Mouse (Mus musculus) kidney, embryonic 14.5 days (tissue): ENCODE data around the gene 1700023F06Rik. TPM values are rescaled to one million over a fixed set of nuclear protein-coding genes. Genes with fewer than 3 reads are reported as not detected.

Source experiments
- ATAC-seq: fragments of 200-750 bp; cut with Nextera tagmentation; 2 replicates; pipeline ENCODE4 v1.8.0; 2017; ENCODE audit warnings: moderate number of reproducible peaks, mild to moderate bottlenecking, moderate TSS enrichment, moderate library complexity; ENCODE audit not compliant: low FRiP score, low TSS enrichment
- H3K27ac ChIP-seq: fragments of 300-500 bp; sonication (generic); 2 replicates; pipeline ENCODE4 v1.5.1; 2014; ENCODE audit warnings: low read depth, mild to moderate bottlenecking, low read length, moderate library complexity, mixed read lengths
- H3K27me3 ChIP-seq: fragments of 300-500 bp; sonication (generic); 2 replicates; pipeline ENCODE4 v1.6.1; 2014; ENCODE audit warnings: mild to moderate bottlenecking, low read length; ENCODE audit not compliant: control insufficient read depth, insufficient read depth
- H3K36me3 ChIP-seq: fragments of 300-500 bp; sonication (generic); 2 replicates; pipeline ENCODE4 v1.6.1; 2014; ENCODE audit warnings: low read length, mixed read lengths; ENCODE audit not compliant: control insufficient read depth, insufficient read depth
- H3K4me1 ChIP-seq: fragments of 300-500 bp; sonication (generic); 2 replicates; pipeline ENCODE4 v1.6.1; 2014; ENCODE audit warnings: low read length, mixed read lengths; ENCODE audit not compliant: control insufficient read depth, insufficient read depth
- H3K4me2 ChIP-seq: fragments of 300-500 bp; sonication (generic); replicated peaks from 2 replicates; pipeline ENCODE4 v1.6.1; 2014; ENCODE audit warnings: low read depth, mild to moderate bottlenecking, low read length
- H3K4me3 ChIP-seq: fragments of 300-500 bp; sonication (generic); 2 replicates; pipeline ENCODE4 v1.5.1; 2014; ENCODE audit warnings: mild to moderate bottlenecking, low read length
- H3K9ac ChIP-seq: fragments of 300-500 bp; sonication (generic); 2 replicates; pipeline ENCODE4 v1.6.1; 2014; ENCODE audit warnings: low read depth, mild to moderate bottlenecking, low read length, moderate library complexity
- H3K9me3 ChIP-seq: fragments of 300-500 bp; sonication (generic); 2 replicates; pipeline ENCODE4 v1.6.1; 2016; ENCODE audit warnings: low read length; ENCODE audit not compliant: control insufficient read depth
- WGBS: fragments of 180-500 bp; shearing (Covaris S2); extraction: QIAGEN DNeasy Blood & Tissue Kit; methylation state at CpG from one replicate; pipeline ENCODE4 v1.1.7; 2014; 5-methylcytosine and 5-hydroxymethylcytosine counted together
- polyA plus RNA-seq: library from polyadenylated mRNA; unstranded; fragments of >200 nt; fragmentation: Nextera tagmentation; extraction: Ambion mirVana; gene quantifications from 2 replicates; pipeline ENCODE4 v1.2.1, GENCODE M21; 2014

Gene 1700023F06Rik
- polyA plus RNA-seq, 1 experiment from 2014 or later: 0.26 TPM

DNA sequence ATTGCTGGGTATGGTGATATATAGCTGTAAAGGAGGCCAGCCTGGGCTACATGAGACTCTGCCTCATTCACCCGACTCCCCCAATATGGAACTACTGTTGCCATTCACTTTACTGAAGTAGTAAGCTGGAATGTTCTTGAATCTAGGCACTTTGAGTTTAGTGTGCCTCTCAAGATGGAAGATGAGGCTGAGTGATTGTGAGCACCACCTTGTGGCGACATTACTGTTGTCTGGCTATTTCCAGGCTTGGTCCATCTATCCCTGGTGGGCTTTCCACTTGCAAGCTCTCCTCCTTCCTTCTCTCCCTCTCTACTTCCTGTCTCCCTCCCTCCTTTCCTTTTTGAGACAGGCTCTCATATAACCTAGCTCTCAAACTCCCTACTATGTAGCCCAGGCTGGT is 23.5 kb downstream of the 1700023F06Rik start:
- Histone ChIP-seq H3K4me3 (no peak overlapping the region), H3K9ac (no peak overlapping the region), H3K27me3 (no peaks in the 10 kb centered on the region), H3K36me3 (no peaks in the 10 kb centered on the region), H3K4me1 (no peaks in the 10 kb centered on the region), H3K27ac (no peak overlapping the region), H3K9me3 (no peaks in the 10 kb centered on the region), H3K4me2 (no peak overlapping the region)
- WGBS: 32% methylated on average over 2 of the region's 2 CpGs
- ATAC-seq: no peak

DNA sequence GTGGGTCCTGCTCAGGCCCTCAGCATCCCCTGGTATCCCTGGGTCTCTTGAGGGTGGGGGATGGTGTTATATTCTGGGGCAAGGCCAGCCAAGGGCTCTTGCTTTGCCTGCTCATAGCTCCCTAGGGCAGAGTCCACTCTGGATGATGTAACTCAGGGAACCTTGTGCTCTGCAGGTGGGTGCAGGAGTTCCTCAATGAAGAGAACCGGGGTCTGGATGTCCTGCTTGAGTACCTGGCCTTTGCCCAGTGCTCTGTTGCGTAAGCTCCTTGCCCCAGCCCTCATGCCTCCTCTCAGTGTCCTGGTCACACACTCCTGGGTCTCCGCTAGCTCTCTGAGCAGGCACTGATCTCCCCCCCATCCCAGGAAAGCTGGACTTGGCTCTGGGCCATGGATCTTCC is 26.4 kb downstream of the 1700023F06Rik start:
- H3K36me3 ChIP-seq: no peaks in the 10 kb centered on the region
- H3K27ac ChIP-seq: no peak overlapping the region
- no peaks in the 10 kb centered on the region for H3K9me3 ChIP-seq
- H3K4me2 ChIP-seq: no peak overlapping the region
- no peak; the same call in 1 of the 2 replicates for ATAC-seq
- H3K9ac ChIP-seq: no peak overlapping the region
- 90% methylated on average over 3 of the region's 3 CpGs for WGBS
- no peaks in the 10 kb centered on the region for H3K27me3 ChIP-seq
- H3K4me3 ChIP-seq: no peak overlapping the region
- no peaks in the 10 kb centered on the region for H3K4me1 ChIP-seq

DNA sequence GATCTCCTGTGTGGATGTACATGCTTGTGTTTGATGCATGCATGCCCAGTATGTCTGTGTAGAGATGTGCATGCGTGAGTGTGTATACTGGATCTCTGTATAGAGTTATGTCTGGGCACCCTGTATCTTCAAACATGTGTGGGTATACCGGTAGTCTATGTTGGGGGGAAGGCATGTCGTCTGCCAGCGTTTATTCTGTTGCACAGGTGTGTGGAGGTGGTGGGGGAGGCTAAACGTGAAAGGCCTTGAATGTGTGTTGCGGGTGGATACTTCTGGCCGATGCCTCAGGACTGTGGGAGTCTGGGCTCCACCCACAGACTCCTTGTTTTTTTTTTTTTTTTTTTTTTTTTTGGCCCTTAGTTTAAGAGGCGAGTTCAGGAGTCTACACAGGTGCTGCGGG is 27.0 kb downstream of the 1700023F06Rik start:
- 69% methylated on average over 9 of the region's 9 CpGs for WGBS
- no peak for ATAC-seq
- no peak overlapping the region for H3K4me3 ChIP-seq
- H3K9me3 ChIP-seq: no peaks in the 10 kb centered on the region
- no peaks in the 10 kb centered on the region for H3K36me3 ChIP-seq
- no peak overlapping the region for H3K27ac ChIP-seq
- no peaks in the 10 kb centered on the region for H3K4me1 ChIP-seq
- H3K9ac ChIP-seq: no peak overlapping the region
- H3K27me3 ChIP-seq: no peaks in the 10 kb centered on the region
- no peak overlapping the region for H3K4me2 ChIP-seq

DNA sequence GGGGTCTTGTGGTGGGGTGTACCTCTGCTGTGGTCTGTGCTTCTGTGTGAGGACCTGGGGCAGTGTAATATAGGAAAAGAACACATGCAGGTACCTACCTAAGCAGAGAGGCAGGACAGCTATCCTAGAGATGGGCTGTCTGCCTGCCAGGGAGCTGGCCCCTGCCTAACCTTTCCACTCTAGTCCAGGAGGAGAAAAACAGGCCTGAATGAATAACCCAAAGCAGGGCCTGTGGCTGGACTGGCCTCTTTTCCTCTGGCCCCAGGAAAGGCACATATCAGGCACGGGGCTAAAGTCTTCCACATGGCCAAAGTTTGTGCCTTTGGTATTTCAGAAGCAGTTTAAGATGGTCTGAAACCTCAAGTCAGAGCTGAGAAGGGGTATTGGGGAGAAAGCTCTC is 27.9 kb downstream of the 1700023F06Rik start:
- Histone ChIP-seq H3K27ac (no peak overlapping the region), H3K4me1 (peaks cover 6% of the 10 kb centered on the region), H3K9me3 (no peaks in the 10 kb centered on the region), H3K4me3 (no peak overlapping the region), H3K27me3 (no peaks in the 10 kb centered on the region), H3K4me2 (no peak overlapping the region), H3K9ac (no peak overlapping the region), H3K36me3 (no peaks in the 10 kb centered on the region)
- ATAC-seq: no peak
- WGBS: 70% methylated on average over 1 of the region's 1 CpGs

DNA sequence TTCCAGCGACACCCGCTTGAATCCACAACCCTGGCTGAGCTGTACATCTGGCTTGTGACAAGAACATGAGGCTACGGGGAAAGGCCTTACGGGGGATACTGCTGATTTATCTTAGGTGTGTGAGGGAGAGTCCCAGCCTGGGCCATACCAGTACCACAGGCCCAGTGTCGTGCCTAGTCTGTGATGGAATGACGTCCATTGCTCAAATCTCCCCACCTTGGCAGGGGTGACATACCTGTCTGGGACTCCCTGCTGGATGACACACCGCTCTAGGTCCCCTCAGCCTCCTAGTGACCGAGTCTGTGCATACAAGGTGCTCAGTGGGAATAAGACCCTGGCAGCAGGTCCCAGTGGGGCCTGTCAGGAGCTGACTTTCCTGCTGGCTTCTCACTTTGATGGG is 29.6 kb downstream of the 1700023F06Rik start:
- H3K4me2 ChIP-seq: no peak overlapping the region
- WGBS: 85% methylated on average over 8 of the region's 8 CpGs
- no peaks in the 10 kb centered on the region for H3K9me3 ChIP-seq
- H3K36me3 ChIP-seq: no peaks in the 10 kb centered on the region
- H3K9ac ChIP-seq: no peak overlapping the region
- no peak overlapping the region for H3K27ac ChIP-seq
- H3K4me3 ChIP-seq: no peak overlapping the region
- H3K27me3 ChIP-seq: no peaks in the 10 kb centered on the region
- H3K4me1 ChIP-seq: peaks cover 10% of the 10 kb centered on the region
- no peak for ATAC-seq

DNA sequence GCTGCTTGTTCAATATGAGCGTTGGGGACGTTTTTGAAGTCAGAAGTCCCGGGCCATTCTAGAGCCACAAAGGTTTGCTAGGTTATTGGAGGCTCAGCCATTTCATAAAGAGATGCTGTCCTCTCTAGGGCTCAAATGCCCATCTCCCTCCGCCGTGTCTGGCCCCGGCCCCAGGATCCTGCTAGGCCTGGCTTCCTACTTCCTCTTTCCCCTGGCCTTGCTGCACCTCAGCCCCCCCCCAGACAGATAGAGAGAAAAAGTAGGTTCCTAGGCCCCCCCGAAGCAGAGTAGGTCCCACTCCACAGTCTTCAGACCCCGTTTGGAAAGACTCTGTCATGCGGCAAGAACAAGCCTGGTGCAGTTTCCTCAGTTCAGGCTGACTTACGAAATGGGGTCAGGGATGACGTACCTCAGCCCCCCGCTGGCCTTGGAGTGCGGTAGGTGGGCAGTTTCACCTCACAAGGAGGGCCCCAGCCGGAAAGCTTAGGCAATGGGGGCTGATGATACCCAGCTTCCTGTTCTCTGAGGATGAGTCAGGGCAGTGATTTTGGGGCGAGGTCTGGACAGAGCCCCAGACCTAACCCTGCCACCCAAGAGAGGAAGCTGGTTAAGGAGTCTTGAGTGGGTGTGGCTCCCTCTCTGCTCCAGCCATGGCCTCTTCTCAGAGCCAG is 30.4 kb downstream of the 1700023F06Rik start:
- Histone ChIP-seq H3K4me3 (no peak overlapping the region), H3K36me3 (no peaks in the 10 kb centered on the region), H3K9ac (no peak overlapping the region), H3K9me3 (no peaks in the 10 kb centered on the region), H3K27ac (no peak overlapping the region), H3K4me2 (no peak overlapping the region), H3K4me1 (peaks cover 10% of the 10 kb centered on the region), H3K27me3 (no peaks in the 10 kb centered on the region; the same call in 1 of the 2 replicates)
- WGBS: 86% methylated on average over 15 of the region's 15 CpGs
- no peak for ATAC-seq

DNA sequence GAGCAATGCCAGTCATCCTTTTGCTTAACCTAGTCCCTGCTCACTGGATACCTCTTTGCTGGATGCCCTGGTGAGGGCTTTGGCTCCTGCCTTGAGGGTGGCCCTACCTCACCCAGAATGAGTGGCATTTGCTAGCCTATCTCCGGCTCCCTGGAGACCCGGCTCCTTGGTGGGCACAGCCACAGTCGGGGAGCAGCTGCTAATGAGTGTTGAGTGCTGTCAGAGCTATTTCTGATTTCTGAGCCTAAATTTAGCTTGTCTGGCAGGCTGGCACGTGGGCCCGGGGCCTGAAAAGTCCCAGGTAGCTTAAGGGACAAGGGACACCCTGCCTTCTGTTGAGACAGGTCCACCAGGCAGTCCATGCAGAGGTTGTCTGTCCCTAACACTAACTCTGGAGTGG is 31.1 kb downstream of the 1700023F06Rik start:
- 84% methylated on average over 5 of the region's 5 CpGs for WGBS

DNA sequence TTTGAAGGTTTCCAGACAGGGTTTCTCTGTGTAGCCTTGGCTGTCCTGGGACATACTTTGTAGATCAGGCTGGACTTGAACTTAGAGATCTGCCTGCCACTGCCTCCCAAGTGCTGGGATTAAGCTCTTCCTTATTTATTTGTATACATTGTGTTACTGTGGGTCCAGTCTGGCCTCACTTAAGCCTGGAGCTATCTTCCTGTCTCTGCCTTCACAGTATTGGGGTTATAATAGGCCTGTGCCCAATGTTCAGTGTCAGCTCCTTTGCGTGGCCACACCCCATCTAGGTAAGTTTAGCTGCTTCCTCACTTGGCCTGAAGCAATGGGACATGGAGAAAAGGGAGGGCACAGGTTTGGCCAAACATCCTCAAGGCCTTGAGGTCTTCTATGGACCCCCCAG is 31.8 kb downstream of the 1700023F06Rik start:
- H3K27me3 ChIP-seq: peaks cover 13% of the 10 kb centered on the region
- no peak overlapping the region for H3K4me2 ChIP-seq
- no peak overlapping the region for H3K27ac ChIP-seq
- no peak for ATAC-seq
- no peaks in the 10 kb centered on the region for H3K36me3 ChIP-seq
- 81% methylated on average over 1 of the region's 1 CpGs for whole genome bisulfite sequencing
- H3K9ac ChIP-seq: no peak overlapping the region
- no peak overlapping the region for H3K4me3 ChIP-seq
- peaks cover 14% of the 10 kb centered on the region for H3K4me1 ChIP-seq
- no peaks in the 10 kb centered on the region for H3K9me3 ChIP-seq

More for the DNA sequence above, 31.1 kb downstream of the 1700023F06Rik start:
- Histone ChIP-seq H3K4me3 (no peak overlapping the region), H3K27me3 (peaks cover 6% of the 10 kb centered on the region), H3K4me2 (no peak overlapping the region), H3K9ac (no peak overlapping the region), H3K36me3 (no peaks in the 10 kb centered on the region), H3K27ac (no peak overlapping the region), H3K9me3 (no peaks in the 10 kb centered on the region), H3K4me1 (peaks cover 13% of the 10 kb centered on the region)
- ATAC-seq: no peak

DNA sequence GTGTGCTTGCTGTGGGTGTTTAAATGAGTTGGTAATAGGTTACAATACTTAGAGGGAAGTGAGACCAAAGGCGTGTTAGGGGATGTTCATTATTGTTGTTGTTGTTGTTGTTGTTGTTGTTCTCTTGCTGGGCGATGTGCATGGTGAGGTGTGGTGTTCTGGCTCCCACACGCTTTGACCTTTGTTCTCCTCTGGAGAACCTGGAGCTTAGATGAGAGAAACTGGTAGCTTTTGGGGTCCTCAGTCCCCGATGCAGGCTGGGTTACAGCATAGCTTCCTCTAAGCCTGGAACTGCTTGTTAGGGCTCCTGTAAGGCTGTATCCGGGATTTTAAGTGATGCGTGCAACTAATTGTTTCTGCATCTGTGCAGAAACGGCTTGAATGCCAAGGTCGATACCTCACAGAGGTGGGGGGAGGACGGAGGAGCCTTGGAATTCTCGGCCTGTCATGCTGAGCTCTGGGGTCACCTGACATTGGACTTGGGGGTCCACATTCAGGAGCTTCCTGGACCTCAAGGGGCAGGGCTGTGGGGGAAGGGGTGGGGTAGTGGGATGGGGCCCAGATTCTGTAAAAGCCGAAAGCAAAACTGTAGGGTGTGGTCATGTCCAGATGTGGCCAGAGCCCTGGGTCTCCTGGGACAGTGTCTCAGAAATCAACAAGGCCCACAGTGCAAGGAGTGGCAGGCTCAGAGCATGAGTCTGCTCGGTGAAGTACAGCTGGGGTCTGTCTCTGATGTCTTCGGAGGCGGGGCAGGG is 32.5 kb downstream of the 1700023F06Rik start:
- peaks cover 14% of the 10 kb centered on the region for H3K4me1 ChIP-seq
- no peak overlapping the region for H3K4me3 ChIP-seq
- no peak for ATAC-seq
- H3K27me3 ChIP-seq: peaks cover 19% of the 10 kb centered on the region
- no peak overlapping the region for H3K4me2 ChIP-seq
- H3K9me3 ChIP-seq: no peaks in the 10 kb centered on the region
- WGBS: 67% methylated on average over 14 of the region's 14 CpGs
- H3K36me3 ChIP-seq: no peaks in the 10 kb centered on the region
- no peak overlapping the region for H3K9ac ChIP-seq
- no peak overlapping the region for H3K27ac ChIP-seq
